Mouse (Mus musculus): ENCODE measurements around the gene Mroh3.

Mroh3 gene

GRCm38 (mm10) chr1:136149702-136150101 lies 62.9 kb downstream of the Mroh3 start:
- peak; percentile 53 for DNase-seq

- no peak for DNase-seq
These were observed 69.1 kb downstream of the Mroh3 start for GRCm38 (mm10) chr1:136143514-136143913.

DNA sequence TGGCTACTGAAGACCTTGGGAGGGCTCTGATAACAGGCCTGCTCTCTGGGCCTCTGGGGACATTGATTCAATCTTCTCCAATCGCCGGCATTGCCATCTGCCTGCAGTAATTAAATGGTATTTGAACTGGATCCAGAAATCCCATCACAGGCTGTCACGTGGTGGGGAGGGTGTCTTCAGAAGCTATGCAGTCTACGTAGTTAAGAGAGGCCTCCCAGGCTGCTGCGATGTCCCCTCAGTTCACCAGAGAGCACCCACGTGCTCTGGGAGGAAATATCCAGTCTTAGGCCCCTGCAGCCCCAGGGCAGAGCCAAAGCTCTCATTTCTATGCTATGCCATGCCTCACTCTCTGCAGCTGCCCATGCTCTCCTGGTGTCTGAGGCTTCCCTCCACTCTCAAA lies 70.3 kb downstream of the Mroh3 start:
- no peak for DNase-seq

DNA sequence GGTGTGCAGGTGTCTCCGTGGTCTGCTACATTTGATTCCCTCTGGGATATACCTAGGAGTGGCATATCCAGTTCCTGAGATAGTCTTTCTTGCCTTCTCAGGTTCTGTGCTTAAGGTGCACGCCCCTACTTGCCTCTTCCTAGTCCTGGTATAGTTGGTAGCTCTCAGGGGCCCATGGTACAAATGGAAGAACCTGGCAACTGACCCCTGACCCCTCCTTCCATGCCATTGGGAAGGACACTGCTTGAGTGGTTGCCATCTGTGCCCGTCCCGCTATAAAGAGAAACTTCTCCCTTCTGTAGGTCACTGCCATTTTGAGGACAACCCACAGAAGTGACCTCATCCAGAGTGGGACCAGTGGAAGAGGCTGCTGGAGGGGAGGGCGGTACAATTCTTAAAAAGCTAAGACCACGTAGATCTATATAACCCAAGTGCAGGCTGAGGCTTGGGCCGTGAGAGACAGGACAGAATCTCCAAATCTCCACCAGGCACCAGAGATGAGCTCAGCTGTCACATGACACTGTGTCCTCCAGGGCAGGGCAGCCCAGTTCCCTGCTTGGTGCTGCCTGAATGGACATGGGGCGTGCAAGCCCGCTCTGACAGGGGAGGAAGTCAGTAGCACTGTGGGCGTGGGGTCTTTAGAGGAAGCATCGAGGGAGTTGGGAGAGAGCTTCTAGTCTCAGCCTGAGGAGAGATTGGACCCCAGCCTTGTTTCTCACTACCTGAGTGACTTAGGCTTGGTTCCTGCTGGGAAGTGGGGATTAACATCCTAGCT lies 71.3 kb downstream of the Mroh3 start:
- no peak for DNase-seq

DNA sequence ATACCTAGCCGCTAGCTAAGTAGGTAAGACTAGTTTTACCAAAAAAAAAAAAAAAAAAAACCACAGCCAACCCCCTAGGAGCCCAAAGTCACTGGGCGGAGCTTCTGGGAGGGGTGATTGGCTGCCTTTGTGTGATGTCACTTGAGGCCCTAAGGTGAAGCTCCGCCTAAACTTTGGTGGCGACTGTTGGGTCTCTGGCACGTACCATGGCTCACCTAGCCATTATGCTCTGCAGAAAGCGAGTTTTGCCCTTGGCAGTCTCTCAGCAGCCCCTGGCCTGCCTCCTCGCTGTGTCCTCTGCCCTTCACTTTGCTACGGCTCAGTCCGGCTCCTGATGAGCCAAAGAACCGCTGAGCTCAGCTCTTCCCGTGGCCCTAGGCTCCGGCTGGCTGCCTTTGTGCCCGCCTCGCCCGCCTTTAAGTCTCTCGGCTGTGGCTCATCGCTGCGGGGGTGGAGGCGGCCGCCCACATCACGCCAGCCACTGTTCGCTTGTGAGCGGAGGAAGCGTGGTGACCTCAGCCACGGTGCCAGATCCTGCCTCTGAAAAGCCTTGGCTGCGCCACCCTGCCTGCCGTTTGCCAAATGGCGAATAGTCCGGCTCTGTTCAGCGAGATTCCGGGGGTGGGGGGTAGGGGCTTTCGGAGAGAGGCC lies 72.5 kb downstream of the Mroh3 start:
- DNase-seq: peak; percentile 85

DNA sequence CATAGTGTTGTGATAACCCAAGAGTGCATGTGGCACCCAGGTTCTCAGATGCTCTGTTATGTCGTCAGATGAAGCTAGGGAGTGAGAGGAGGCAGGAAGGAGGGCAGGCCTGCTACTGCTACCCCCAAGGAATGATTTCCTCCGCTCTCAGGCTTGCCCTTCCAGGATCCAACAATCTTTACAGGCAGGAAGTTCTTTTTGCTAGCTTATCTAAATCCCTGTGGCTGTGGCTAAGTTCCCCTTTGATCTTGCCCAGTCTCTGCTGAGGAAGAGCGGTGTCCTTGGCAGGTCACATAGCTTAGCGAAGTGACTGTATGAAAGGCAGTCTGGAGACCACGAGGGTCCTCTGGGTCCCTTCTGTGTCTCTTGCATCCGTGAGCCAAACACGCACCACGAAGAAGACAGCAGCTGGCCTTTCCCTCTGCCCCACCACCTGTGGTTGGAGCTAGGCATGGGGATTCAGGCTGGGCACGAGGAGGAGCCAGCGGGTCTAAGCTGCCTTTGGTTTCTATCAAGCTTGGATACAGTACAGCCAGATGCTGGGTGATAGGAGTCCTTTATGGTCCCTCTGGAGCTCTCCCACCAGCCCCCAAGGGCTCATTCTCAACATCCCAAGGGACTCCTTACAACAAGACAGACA lies 74.3 kb downstream of the Mroh3 start:
- DNase-seq: no peak

DNA sequence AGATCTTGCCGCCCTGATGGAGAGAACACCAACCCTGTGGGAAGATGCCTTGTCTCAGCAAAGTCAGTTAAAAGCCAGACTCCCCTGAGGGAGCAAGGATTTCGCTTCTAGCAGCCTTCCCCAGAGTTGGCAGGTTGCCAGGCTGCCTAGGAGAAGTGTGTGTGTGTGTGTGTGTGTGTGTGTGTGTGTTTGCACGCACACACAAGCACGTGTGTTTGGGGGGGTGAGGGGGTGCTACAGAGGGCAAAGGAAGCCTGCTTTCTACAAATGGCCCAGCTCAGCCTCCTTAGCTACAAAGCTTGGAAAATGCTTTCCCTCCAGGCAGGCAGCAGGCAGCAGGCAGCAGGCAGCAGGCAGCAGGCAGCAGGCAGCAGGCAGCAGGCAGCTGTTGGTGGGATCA lies 75.1 kb downstream of the Mroh3 start:
- DNase-seq: peak; percentile 73

DNA sequence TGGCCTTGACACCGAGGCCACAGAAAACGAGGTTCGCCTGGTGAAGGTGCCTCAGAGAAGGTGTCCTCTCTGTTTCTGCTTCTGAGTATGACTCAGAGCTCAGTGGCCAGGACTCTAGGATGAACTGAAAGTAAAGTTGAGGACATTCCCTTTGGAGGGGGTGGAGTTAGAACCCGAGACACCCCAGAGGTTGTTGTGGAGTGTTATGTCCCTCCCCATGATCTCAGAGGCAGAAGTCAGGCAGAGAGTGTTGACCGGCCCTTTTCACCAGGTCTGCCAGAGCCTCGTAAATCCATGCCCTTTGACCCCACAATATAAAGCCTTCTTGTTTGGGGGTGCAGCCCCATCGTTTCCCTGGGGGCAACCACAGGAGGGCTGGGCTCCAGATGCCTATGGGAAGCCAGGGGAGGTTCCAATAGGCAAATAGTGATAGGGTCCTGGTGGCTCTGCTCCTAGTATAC lies 75.5 kb downstream of the Mroh3 start:
- DNase-seq: no peak

DNA sequence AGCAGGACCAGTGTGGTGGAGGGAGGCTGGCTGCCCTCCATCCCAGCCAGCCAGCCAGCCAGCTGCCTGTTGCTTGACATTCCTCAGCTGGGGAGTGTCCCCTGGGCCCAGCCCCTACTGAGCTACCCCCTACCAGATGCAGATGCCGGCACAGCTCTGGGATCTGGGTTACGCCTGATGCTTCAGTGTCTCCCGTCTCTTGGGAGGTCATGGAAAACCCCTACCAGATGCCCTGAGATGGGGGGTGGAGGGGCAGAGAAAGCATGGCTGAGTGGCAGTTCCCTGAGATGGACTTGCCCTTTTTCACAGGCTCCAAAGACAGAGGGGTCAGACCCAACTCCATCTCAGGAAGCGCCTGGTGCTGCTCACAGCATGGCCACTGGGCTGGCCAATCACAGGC lies 76.1 kb downstream of the Mroh3 start:
- DNase-seq: no peak

GRCm38 (mm10) chr1:136135777-136136444 lies 76.7 kb downstream of the Mroh3 start:
- peak; percentile 54 for DNase-seq

- DNase-seq: peak; percentile 84
These were observed 77.6 kb downstream of the Mroh3 start for GRCm38 (mm10) chr1:136135046-136135445.

- peak; percentile 63 for DNase-seq
These were observed 78.1 kb downstream of the Mroh3 start for GRCm38 (mm10) chr1:136134547-136134946.

- peak; percentile 48 for DNase-seq
These were observed 78.9 kb downstream of the Mroh3 start for GRCm38 (mm10) chr1:136133570-136134240.

DNA sequence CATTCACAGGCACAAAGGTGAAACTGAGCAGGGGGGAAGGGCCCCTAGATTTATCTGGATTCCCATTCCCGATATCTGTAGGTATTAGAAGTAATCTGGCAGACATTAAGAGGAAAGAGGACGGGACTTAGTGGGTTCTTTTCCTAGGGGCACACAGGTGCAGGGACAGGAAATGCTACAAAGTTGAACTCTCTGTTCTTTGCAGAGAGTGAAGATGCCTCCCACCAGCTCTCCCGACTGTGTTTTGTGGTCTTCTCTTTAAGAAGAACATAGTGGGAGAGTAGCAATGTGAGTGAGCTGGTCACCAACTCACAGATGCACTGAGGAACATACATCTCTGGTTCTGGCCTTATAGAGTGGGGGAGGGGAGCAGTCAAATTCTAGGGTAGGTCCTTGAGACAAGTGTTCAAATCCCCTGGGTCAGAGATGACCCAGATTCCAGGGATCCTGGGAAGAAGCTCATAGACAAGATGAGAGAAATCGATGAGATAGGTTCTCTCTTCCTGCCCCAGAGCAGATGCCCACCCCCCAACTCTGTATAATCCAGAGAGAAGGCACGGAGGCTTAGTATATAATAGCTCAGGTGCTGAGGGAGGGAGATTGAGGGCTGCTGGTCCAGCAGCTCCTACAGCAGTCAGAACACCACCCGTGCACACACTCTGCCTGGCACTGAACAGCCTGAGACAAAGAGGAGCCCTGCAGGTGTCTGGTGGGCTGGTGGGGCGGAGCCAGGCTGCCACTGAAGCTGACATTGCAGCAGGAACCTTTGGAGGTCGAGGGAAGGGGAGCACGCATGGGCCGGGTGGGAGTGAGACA lies 80.0 kb downstream of the Mroh3 start:
- peak; percentile 88 for DNase-seq
